7 mouse cellular contexts compared by ENCODE assay signal in the genomic region with DNA sequence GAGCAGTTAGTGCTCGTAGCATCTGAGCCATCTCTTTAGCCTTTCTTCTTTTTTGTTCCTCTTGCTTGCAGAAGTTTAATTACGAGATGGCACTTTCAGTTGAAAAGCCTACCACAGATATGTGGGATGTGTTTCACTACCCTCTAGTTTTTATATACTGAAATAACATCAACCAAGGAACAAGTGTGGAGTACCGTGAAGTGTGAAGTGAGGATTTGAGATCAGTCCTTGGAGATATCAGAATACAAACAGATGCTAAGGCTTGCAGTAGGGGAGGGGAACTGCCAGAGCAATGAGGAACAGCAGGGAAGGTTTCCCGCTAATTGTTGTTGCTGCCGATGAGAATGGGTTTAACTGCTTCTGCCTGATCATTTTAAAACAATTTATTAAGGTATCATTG.
"Had no signal": no experiment of that assay in that cellular context is flagged by ENCODE, and none has a peak within 500 bp of the region (broad histone marks: within the 10 kb centered on the region; RNA-seq: fewer than 3 reads in every experiment).

No protein-coding gene starts in this region.

- DNase-seq: kidney, adult 18-20 months; kidney, postnatal 25 days; lung, adult 18-20 months; thymus, adult 2 months; thymus, postnatal 25 days had no signal

- ATAC-seq: intestine, embryonic 15.5 days; midbrain, embryonic 13.5 days had no signal
